Mouse (Mus musculus) myocyte (in vitro differentiated cells): Measurements from ENCODE around the gene Srgap2.

Experiments used
- CEBPB ChIP-seq: IDR thresholded peaks from 2 replicates; pipeline ENCODE4 v1.6.1; 2011; ENCODE audit warnings: mild to moderate bottlenecking, moderate library complexity; ENCODE audit not compliant: poor library complexity, insufficient read depth, severe bottlenecking
- POLR2A ChIP-seq: IDR thresholded peaks from one replicate; pipeline ENCODE4 v1.6.1; 2011; ENCODE audit warnings: low read depth, mild to moderate bottlenecking, control low read depth, moderate library complexity; ENCODE audit not compliant: insufficient read length

DNA sequence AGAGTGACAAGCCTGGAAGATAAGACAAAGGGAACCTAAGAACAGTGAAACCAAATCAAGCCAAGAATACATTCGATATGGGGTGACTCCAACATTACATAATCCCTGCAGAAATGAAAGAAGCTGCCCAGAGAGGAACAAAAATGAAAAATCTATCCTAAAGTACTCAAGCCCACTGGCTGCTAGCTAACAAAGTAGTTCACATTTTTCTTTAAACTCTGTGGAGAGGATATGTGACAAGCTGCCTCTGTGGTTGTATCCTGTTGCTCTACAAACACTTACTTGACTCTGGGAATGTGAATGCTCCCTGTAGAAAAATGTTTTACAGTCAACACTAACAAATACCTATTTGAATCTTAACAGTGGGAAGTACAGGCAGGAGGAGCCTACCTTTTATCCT, 25.5 kb downstream of the Srgap2 start:
- TF ChIP-seq POLR2A (no peak), CEBPB (no peak)
